Comparison of ENCODE assay signal across 14 mouse cellular contexts in genomic region chr11:116988131-116988530, GRCm38 (mm10).
DNase-seq lines count a peak whose midpoint lies in the region; ATAC-seq and TF ChIP-seq lines count a peak whose summit lies in the region.
"Had no signal": no experiment of that assay in that cellular context is flagged by ENCODE, and none has a peak within 500 bp of the region (broad histone marks: within the 10 kb centered on the region; RNA-seq: fewer than 3 reads in every experiment).

No protein-coding gene starts in this region.

- no peak overlapping the region for H3K4me2 ChIP-seq in hindbrain, embryonic 12.5 days (replicated peaks)
- H3K4me2 ChIP-seq in hindbrain, embryonic 11.5 days (replicated peaks; ENCODE audit: low read depth, low read length): no peak overlapping the region
- no peak overlapping the region for H3K4me2 ChIP-seq in embryonic facial prominence, embryonic 14.5 days (ENCODE audit: low read depth, low read length)
- H3K4me2 ChIP-seq in midbrain, embryonic 14.5 days (ENCODE audit: low read length): no peak overlapping the region
- no peak overlapping the region for H3K4me2 ChIP-seq in liver, postnatal 0 days (ENCODE audit: low read depth, low read length)
- H3K4me2 ChIP-seq: embryonic facial prominence, embryonic 15.5 days; liver, embryonic 13.5 days had no signal

- no peak for TF ChIP-seq EP300 in liver, postnatal 0 days (IDR thresholded peaks at IDR 0.05; ENCODE audit: low read depth)

- WGBS in hindbrain, embryonic 12.5 days: 44% methylated on average over 8 of the region's 8 CpGs
- 55% methylated on average over 8 of the region's 8 CpGs for WGBS in hindbrain, embryonic 11.5 days
- 62% methylated on average over 8 of the region's 8 CpGs for WGBS in lung, adult 2 months
- 32% methylated on average over 8 of the region's 8 CpGs for WGBS in embryonic facial prominence, embryonic 14.5 days
- 27% methylated on average over 8 of the region's 8 CpGs for WGBS in midbrain, embryonic 14.5 days
- 78% methylated on average over 8 of the region's 8 CpGs for WGBS in liver, postnatal 0 days (ENCODE audit: insufficient replicate concordance)

- no peaks in the 10 kb centered on the region for H3K9me3 ChIP-seq in hindbrain, embryonic 12.5 days (replicated peaks)
- no peaks in the 10 kb centered on the region for H3K9me3 ChIP-seq in hindbrain, embryonic 11.5 days (ENCODE audit: control insufficient read depth, low read length)
- no peaks in the 10 kb centered on the region for H3K9me3 ChIP-seq in embryonic facial prominence, embryonic 14.5 days (ENCODE audit: control insufficient read depth, low read length)
- no peaks in the 10 kb centered on the region for H3K9me3 ChIP-seq in midbrain, embryonic 14.5 days (ENCODE audit: control insufficient read depth, low read length)
- H3K9me3 ChIP-seq in liver, postnatal 0 days (ENCODE audit: low read length): no peaks in the 10 kb centered on the region
- H3K9me3 ChIP-seq: embryonic facial prominence, embryonic 15.5 days; liver, embryonic 13.5 days had no signal

- H3K4me1 ChIP-seq in hindbrain, embryonic 12.5 days: peaks cover 24% of the 10 kb centered on the region
- no peaks in the 10 kb centered on the region for H3K4me1 ChIP-seq in hindbrain, embryonic 11.5 days (replicated peaks; ENCODE audit: control insufficient read depth, insufficient read depth, low read length)
- no peaks in the 10 kb centered on the region for H3K4me1 ChIP-seq in lung, adult 2 months (ENCODE audit: control insufficient read depth, insufficient read depth, low read length)
- no peaks in the 10 kb centered on the region for H3K4me1 ChIP-seq in embryonic facial prominence, embryonic 14.5 days (ENCODE audit: control insufficient read depth, insufficient read depth, low read length)
- 0 out of 2 replicates have a peak, but pooled peaks cover 6% of the 10 kb centered on the region for H3K4me1 ChIP-seq in midbrain, embryonic 14.5 days (ENCODE audit: control insufficient read depth, insufficient read depth, low read length)
- no peaks in the 10 kb centered on the region for H3K4me1 ChIP-seq in liver, postnatal 0 days (ENCODE audit: insufficient read depth)
- H3K4me1 ChIP-seq: liver, embryonic 13.5 days; megakaryocyte, embryonic 14.5 days had no signal

- peak overlapping the region; percentile 62; the same call in 1 of the 2 replicates for H3K27ac ChIP-seq in hindbrain, embryonic 12.5 days
- no peak overlapping the region for H3K27ac ChIP-seq in hindbrain, embryonic 11.5 days (ENCODE audit: low read depth, low read length)
- H3K27ac ChIP-seq in embryonic facial prominence, embryonic 14.5 days (replicated peaks; ENCODE audit: low read depth, low read length): no peak overlapping the region
- H3K27ac ChIP-seq in midbrain, embryonic 14.5 days (replicated peaks; ENCODE audit: low read depth, low read length): 0 out of 2 replicates have a peak overlapping the region, but pooled peaks have one; percentile 52
- no peak overlapping the region for H3K27ac ChIP-seq in liver, postnatal 0 days (ENCODE audit: low read depth)
- H3K27ac ChIP-seq: embryonic facial prominence, embryonic 15.5 days; gastrocnemius, adult 2 months; liver, embryonic 13.5 days had no signal

- TF ChIP-seq CTCF in lung, adult 2 months (IDR thresholded peaks at IDR 0.05; ENCODE audit: insufficient read depth, low read length): no peak
- no peak for TF ChIP-seq CTCF in liver, postnatal 0 days (IDR thresholded peaks at IDR 0.05; ENCODE audit: low read depth)

- peaks cover 32% of the 10 kb centered on the region for H3K36me3 ChIP-seq in hindbrain, embryonic 12.5 days
- H3K36me3 ChIP-seq in hindbrain, embryonic 11.5 days (ENCODE audit: control insufficient read depth, insufficient read depth, low read length): no peaks in the 10 kb centered on the region
- H3K36me3 ChIP-seq in embryonic facial prominence, embryonic 14.5 days (ENCODE audit: control insufficient read depth, insufficient read depth, low read length): no peaks in the 10 kb centered on the region
- H3K36me3 ChIP-seq in midbrain, embryonic 14.5 days (ENCODE audit: control insufficient read depth, insufficient read depth, low read length): peaks cover 37% of the 10 kb centered on the region
- no peaks in the 10 kb centered on the region for H3K36me3 ChIP-seq in liver, postnatal 0 days (replicated peaks; ENCODE audit: insufficient read depth, low read length)
- H3K36me3 ChIP-seq: embryonic facial prominence, embryonic 15.5 days; liver, embryonic 13.5 days had no signal

- DNase-seq in hindbrain, embryonic 11.5 days (ENCODE audit: low spot score): no peak
- DNase-seq in lung, postnatal 10 days: peak; percentile 35
- DNase-seq in lung, adult 2 months: no peak
- peak; percentile 38 for DNase-seq in embryonic facial prominence, embryonic 14.5 days (ENCODE audit: low spot score)
- peak; percentile 69 for DNase-seq in midbrain, embryonic 14.5 days
- no peak for DNase-seq in liver, postnatal 0 days
- no peak for DNase-seq in kidney, adult 8-10 months
- DNase-seq: adrenal gland, postnatal 36 days; gastrocnemius, adult 2 months; liver, embryonic 13.5 days; thymus, postnatal 25 days had no signal

- no peak overlapping the region for H3K4me3 ChIP-seq in hindbrain, embryonic 12.5 days
- no peak overlapping the region for H3K4me3 ChIP-seq in hindbrain, embryonic 11.5 days (ENCODE audit: low read depth, low read length)
- H3K4me3 ChIP-seq in lung, adult 2 months (replicated peaks; ENCODE audit: extremely low read depth, low read depth, low read length): no peak overlapping the region
- H3K4me3 ChIP-seq in embryonic facial prominence, embryonic 14.5 days (ENCODE audit: low read depth, low read length): no peak overlapping the region
- H3K4me3 ChIP-seq in midbrain, embryonic 14.5 days (replicated peaks; ENCODE audit: low read depth, low read length): no peak overlapping the region
- no peak overlapping the region for H3K4me3 ChIP-seq in liver, postnatal 0 days (ENCODE audit: low read depth, low read length)
- H3K4me3 ChIP-seq: embryonic facial prominence, embryonic 15.5 days; gastrocnemius, adult 2 months; liver, embryonic 13.5 days; megakaryocyte, embryonic 14.5 days had no signal

- no peak for ATAC-seq in hindbrain, embryonic 12.5 days (ENCODE audit: low FRiP score)
- no peak for ATAC-seq in hindbrain, embryonic 11.5 days (ENCODE audit: low FRiP score)
- ATAC-seq in embryonic facial prominence, embryonic 14.5 days (ENCODE audit: low read depth): no peak
- ATAC-seq in midbrain, embryonic 14.5 days (ENCODE audit: low FRiP score, low TSS enrichment): no peak
- ATAC-seq in liver, postnatal 0 days: no peak

- no peak overlapping the region for H3K9ac ChIP-seq in hindbrain, embryonic 12.5 days
- no peak overlapping the region for H3K9ac ChIP-seq in hindbrain, embryonic 11.5 days (ENCODE audit: low read depth, low read length)
- H3K9ac ChIP-seq in embryonic facial prominence, embryonic 14.5 days (ENCODE audit: low read depth, low read length): no peak overlapping the region
- no peak overlapping the region for H3K9ac ChIP-seq in midbrain, embryonic 14.5 days (replicated peaks; ENCODE audit: low read length)
- no peak overlapping the region for H3K9ac ChIP-seq in liver, postnatal 0 days (replicated peaks)
- H3K9ac ChIP-seq: embryonic facial prominence, embryonic 15.5 days; liver, embryonic 13.5 days had no signal

- no peak for TF ChIP-seq POLR2A in lung, adult 2 months (IDR thresholded peaks at IDR 0.05; ENCODE audit: borderline replicate concordance, extremely low read depth, low read depth, low read length)

- H3K27me3 ChIP-seq in hindbrain, embryonic 12.5 days: peaks cover 4% of the 10 kb centered on the region
- H3K27me3 ChIP-seq in hindbrain, embryonic 11.5 days (ENCODE audit: control insufficient read depth, insufficient read depth, low read length): no peaks in the 10 kb centered on the region
- H3K27me3 ChIP-seq in embryonic facial prominence, embryonic 14.5 days (replicated peaks; ENCODE audit: control insufficient read depth, insufficient read depth, low read length): 0 out of 2 replicates have a peak, but pooled peaks cover 4% of the 10 kb centered on the region
- no peaks in the 10 kb centered on the region for H3K27me3 ChIP-seq in midbrain, embryonic 14.5 days (ENCODE audit: control insufficient read depth, insufficient read depth, low read length)
- H3K27me3 ChIP-seq in liver, postnatal 0 days (ENCODE audit: insufficient read depth, low read length): no peaks in the 10 kb centered on the region

Comparison
In these comparisons a context has a peak if more than half of its experiments do, and no peak if none do; other contexts are left out.
1. H3K27ac ChIP-seq: peak in hindbrain, embryonic 12.5 days (single experiment) and midbrain, embryonic 14.5 days (single experiment); none in hindbrain, embryonic 11.5 days (single experiment), embryonic facial prominence, embryonic 14.5 days (single experiment) and liver, postnatal 0 days (single experiment).
2. DNase-seq: peak in lung, postnatal 10 days (single experiment), embryonic facial prominence, embryonic 14.5 days (single experiment) and midbrain, embryonic 14.5 days (single experiment); none in hindbrain, embryonic 11.5 days (single experiment), lung, adult 2 months (single experiment), liver, postnatal 0 days (single experiment) and kidney, adult 8-10 months (0 of 2).